Mouse (Mus musculus) hindbrain, postnatal 0 days (tissue): ENCODE measurements around the gene Mpnd. TPM values are rescaled to one million over a fixed set of nuclear protein-coding genes. Genes with fewer than 3 reads are reported as not detected.

Source experiments
- ATAC-seq: fragments of 200-750 bp; cut with Nextera tagmentation; 2 replicates; pipeline ENCODE4 v1.8.0; 2017; ENCODE audit warnings: mild to moderate bottlenecking, moderate TSS enrichment, moderate library complexity
- DNase-seq: peaks from one replicate; pipeline ENCODE4 v3.0.0-alpha.2; 2015; ENCODE audit warnings: low spot score
- H3K27ac ChIP-seq: fragments of 300-500 bp; sonication (generic); 2 replicates; pipeline ENCODE4 v1.5.1; 2014; ENCODE audit warnings: mild to moderate bottlenecking
- H3K27me3 ChIP-seq: fragments of 300-500 bp; sonication (generic); 2 replicates; pipeline ENCODE4 v1.6.1; 2014; ENCODE audit warnings: low read length, mixed read lengths; ENCODE audit not compliant: insufficient read depth
- H3K36me3 ChIP-seq: fragments of 300-500 bp; sonication (generic); 2 replicates; pipeline ENCODE4 v1.6.1; 2014; ENCODE audit warnings: low read length, mixed read lengths; ENCODE audit not compliant: insufficient read depth
- H3K4me1 ChIP-seq: fragments of 300-500 bp; sonication (generic); 2 replicates; pipeline ENCODE4 v1.6.1; 2014; ENCODE audit warnings: antibody characterized with exemption, low read length, mixed read lengths; ENCODE audit not compliant: insufficient read depth
- H3K4me2 ChIP-seq: fragments of 300-500 bp; sonication (generic); 2 replicates; pipeline ENCODE4 v1.6.1; 2014; ENCODE audit warnings: low read depth, mild to moderate bottlenecking, low read length, moderate library complexity, mixed read lengths
- H3K4me3 ChIP-seq: fragments of 300-500 bp; sonication (generic); 2 replicates; pipeline ENCODE4 v1.5.1; 2014; ENCODE audit warnings: low read length
- H3K9ac ChIP-seq: fragments of 300-500 bp; sonication (generic); replicated peaks from 2 replicates; pipeline ENCODE4 v1.6.1; 2014; ENCODE audit warnings: mild to moderate bottlenecking, low read length, moderate library complexity, mixed read lengths
- H3K9me3 ChIP-seq: fragments of 300-500 bp; sonication (generic); 2 replicates; pipeline ENCODE4 v1.6.1; 2016; ENCODE audit warnings: low read length, mixed read lengths
- CTCF ChIP-seq: IDR thresholded peaks from 2 replicates; pipeline ENCODE4 v1.5.1; 2016; ENCODE audit warnings: antibody characterized with exemption, control low read depth, low read depth
- WGBS: fragments of 180-500 bp; shearing (Covaris S2); extraction: QIAGEN DNeasy Blood & Tissue Kit; methylation state at CpG from one replicate; pipeline ENCODE4 v1.1.7; 2014; 5-methylcytosine and 5-hydroxymethylcytosine counted together
- polyA plus RNA-seq: library from polyadenylated mRNA; unstranded; fragments of >200 nt; fragmentation: Nextera tagmentation; extraction: Ambion mirVana; gene quantifications from 2 replicates; pipeline ENCODE4 v1.2.1, GENCODE M21; 2015
- total RNA-seq: library from RNA; depleted of rRNA; stranded (reverse); fragments of >200 nt; gene quantifications from 2 replicates; pipeline ENCODE4 v1.2.3, GENCODE M21; 2014

Gene Mpnd
- total and polyA plus RNA-seq, 2 experiments from 2014 or later, result 107 to 186 TPM

- Histone ChIP-seq H3K4me1 (peaks cover 3% of the 10 kb centered on the region; the same call in 1 of the 2 replicates), H3K36me3 (peaks cover 52% of the 10 kb centered on the region), H3K4me2 (no peak overlapping the region), H3K4me3 (no peak overlapping the region), H3K9ac (no peak overlapping the region), H3K27me3 (no peaks in the 10 kb centered on the region), H3K9me3 (no peaks in the 10 kb centered on the region), H3K27ac (peak overlapping the region; percentile 64)
- DNase-seq (no peak), ATAC-seq (no peak)
- TF ChIP-seq CTCF, result no peak
- 85% methylated on average over 7 of the region's 7 CpGs for whole genome bisulfite sequencing
Observed at GRCm38 (mm10) chr17:56017848-56018247, 12.3 kb downstream of the Mpnd start.

- ATAC-seq, result peak; percentile 65
- Histone ChIP-seq H3K4me1 (peaks cover 3% of the 10 kb centered on the region; the same call in 1 of the 2 replicates), H3K4me2 (no peak overlapping the region), H3K27ac (peak overlapping the region; percentile 64), H3K9me3 (no peaks in the 10 kb centered on the region), H3K4me3 (no peak overlapping the region), H3K27me3 (no peaks in the 10 kb centered on the region), H3K9ac (no peak overlapping the region), H3K36me3 (peaks cover 46% of the 10 kb centered on the region)
- peak; percentile 73 for DNase-seq
- TF ChIP-seq CTCF, result peak; percentile 73
- WGBS, result 69% methylated on average over 20 of the region's 20 CpGs
Observed at GRCm38 (mm10) chr17:56018347-56019131, 13.0 kb downstream of the Mpnd start.

- Histone ChIP-seq H3K27ac (peak overlapping the region; percentile 42; the same call in 1 of the 2 replicates), H3K9me3 (no peaks in the 10 kb centered on the region), H3K36me3 (peaks cover 37% of the 10 kb centered on the region), H3K27me3 (no peaks in the 10 kb centered on the region), H3K9ac (no peak overlapping the region), H3K4me2 (no peak overlapping the region), H3K4me1 (peaks cover 3% of the 10 kb centered on the region; the same call in 1 of the 2 replicates), H3K4me3 (no peak overlapping the region)
- TF ChIP-seq CTCF, result no peak
- peak; percentile 8 for DNase-seq
- 80% methylated on average over 6 of the region's 6 CpGs for WGBS
- no peak for ATAC-seq
Observed at GRCm38 (mm10) chr17:56020400-56021084, 15.0 kb downstream of the Mpnd start.

GRCm38 (mm10) chr17:56021161-56021910 lies 15.8 kb downstream of the Mpnd start:
- H3K27me3 ChIP-seq, result no peaks in the 10 kb centered on the region
- H3K4me1 ChIP-seq, result peaks cover 3% of the 10 kb centered on the region; the same call in 1 of the 2 replicates
- WGBS, result 80% methylated on average over 4 of the region's 4 CpGs
- no peaks in the 10 kb centered on the region for H3K9me3 ChIP-seq
- no peak overlapping the region for H3K4me2 ChIP-seq
- peaks cover 29% of the 10 kb centered on the region; the same call in 1 of the 2 replicates for H3K36me3 ChIP-seq
- ATAC-seq, result no peak
- H3K9ac ChIP-seq, result no peak overlapping the region
- peak; percentile 29; the same call in 1 of the 2 replicates for TF ChIP-seq CTCF
- peak overlapping the region; percentile 42; the same call in 1 of the 2 replicates for H3K27ac ChIP-seq
- peak; percentile 5 for DNase-seq
- H3K4me3 ChIP-seq, result no peak overlapping the region

- no peak overlapping the region for H3K9ac ChIP-seq
- ATAC-seq, result no peak
- 39% methylated on average over 2 of the region's 2 CpGs for WGBS
- H3K4me3 ChIP-seq, result no peak overlapping the region
- H3K27me3 ChIP-seq, result no peaks in the 10 kb centered on the region
- peak overlapping the region; percentile 42 for H3K27ac ChIP-seq
- H3K4me2 ChIP-seq, result no peak overlapping the region
- no peak for TF ChIP-seq CTCF
- peaks cover 3% of the 10 kb centered on the region; the same call in 1 of the 2 replicates for H3K4me1 ChIP-seq
- H3K36me3 ChIP-seq, result peaks cover 19% of the 10 kb centered on the region; the same call in 1 of the 2 replicates
- DNase-seq, result no peak
- no peaks in the 10 kb centered on the region for H3K9me3 ChIP-seq
Observed at GRCm38 (mm10) chr17:56022131-56022988, 16.8 kb downstream of the Mpnd start.

- 65% methylated on average over 4 of the region's 4 CpGs for WGBS
- Histone ChIP-seq H3K27ac (peak overlapping the region; percentile 42), H3K4me3 (no peak overlapping the region), H3K9me3 (no peaks in the 10 kb centered on the region), H3K9ac (no peak overlapping the region), H3K36me3 (peaks cover 13% of the 10 kb centered on the region; the same call in 1 of the 2 replicates), H3K27me3 (no peaks in the 10 kb centered on the region), H3K4me2 (no peak overlapping the region), H3K4me1 (peaks cover 3% of the 10 kb centered on the region; the same call in 1 of the 2 replicates)
- DNase-seq (no peak), ATAC-seq (no peak)
- TF ChIP-seq CTCF, result no peak
Observed at GRCm38 (mm10) chr17:56022989-56023290, 17.4 kb downstream of the Mpnd start.
